Mouse (Mus musculus) heart, postnatal 10 days (tissue): Measurements from ENCODE around the gene Golga5. TPM values are rescaled to one million over a fixed set of nuclear protein-coding genes. Genes with fewer than 3 reads are reported as not detected.
A peak's percentile ranks its signal among the peaks of the same experiment; 100 is the strongest.
"Not testable (repeated sequence)": the region's sequence is repeated elsewhere in the genome, so short reads cannot be mapped to it uniquely, and the experiment has no call there.

Source experiments
- DNase-seq, 2 experiments: peaks; one replicate each; pipeline ENCODE4 v3.0.0; 2021
- intact Hi-C: fragments of 180-260 bp; cut with DNase I; formaldehyde crosslinking; loops from one replicate; pipeline ENCODE4 v1.15.1; 2025
- total RNA-seq, 2 experiments: library from RNA; stranded (reverse); gene quantifications; 2 replicates each; pipeline ENCODE4 v1.2.3; 2021

The Golga5 gene
- total RNA-seq, 2 experiments from 2014 or later, result 24.5 to 25.9 TPM

GRCm38 (mm10) chr12:102443676-102444075 is 25.3 kb upstream of the Golga5 start:
- intact Hi-C loops, result no loop called here
- DNase-seq, result no peak

GRCm38 (mm10) chr12:102445436-102445835 is 23.5 kb upstream of the Golga5 start:
- intact Hi-C loops, result no loop called here
- peak in 1 of 2 experiments; percentile 31 for DNase-seq

GRCm38 (mm10) chr12:102450437-102450836 is 18.5 kb upstream of the Golga5 start:
- DNase-seq, result peak; percentile 54
- intact Hi-C loops, result loop anchor here (5.0 kb wide), 1 partner anchor 33 kb away; no protein-coding TSS in a partner anchor

GRCm38 (mm10) chr12:102451126-102451851 is 17.6 kb upstream of the Golga5 start:
- intact Hi-C loops, result loop anchor here (5.0 kb wide), 1 partner anchor 34 kb away; no protein-coding TSS in a partner anchor
- peak; percentile 21 to 34 for DNase-seq

GRCm38 (mm10) chr12:102453581-102453980 is 15.4 kb upstream of the Golga5 start:
- intact Hi-C loops, result loop anchor here (5.0 kb wide), 1 partner anchor 36 kb away; no protein-coding TSS in a partner anchor
- peak; percentile 54 to 64 for DNase-seq

- intact Hi-C loops, result no loop called here
- DNase-seq, result no peak
These were observed 12.3 kb upstream of the Golga5 start for GRCm38 (mm10) chr12:102456467-102457193.

GRCm38 (mm10) chr12:102460014-102460413 is 8.9 kb upstream of the Golga5 start:
- no peak for DNase-seq
- intact Hi-C loops, result loop anchor here (5.0 kb wide), 1 partner anchor 478 kb away; no protein-coding TSS in a partner anchor

- intact Hi-C loops, result loop anchor here (1.0 to 5.0 kb wide), 2 partner anchors 69 to 479 kb away; no protein-coding TSS in a partner anchor
- peak; percentile 22 to 49 for DNase-seq
These were observed 7.8 kb upstream of the Golga5 start for GRCm38 (mm10) chr12:102461177-102461576.

GRCm38 (mm10) chr12:102464650-102465049 is 4.3 kb upstream of the Golga5 start:
- intact Hi-C loops, result loop anchor here (5.0 kb wide), 2 partner anchors 212 to 482 kb away; no protein-coding TSS in a partner anchor

GRCm38 (mm10) chr12:102468136-102468535 is 799 bp upstream of the Golga5 start:
- intact Hi-C loops, result loop anchor here (5.0 kb wide), 1 partner anchor 216 kb away; no protein-coding TSS in a partner anchor
- DNase-seq, result no peak

More at GRCm38 (mm10) chr12:102464650-102465049, 4.3 kb upstream of the Golga5 start:
- no peak for DNase-seq

GRCm38 (mm10) chr12:102474411-102474810 is 5.5 kb downstream of the Golga5 start:
- DNase-seq, result no peak
- intact Hi-C loops, result no loop called here

GRCm38 (mm10) chr12:102480481-102480880 is 11.5 kb downstream of the Golga5 start:
- DNase-seq, result no peak
- intact Hi-C loops, result no loop called here

GRCm38 (mm10) chr12:102484946-102485345 is 16.0 kb downstream of the Golga5 start:
- intact Hi-C loops, result no loop called here
- DNase-seq, result no peak

- DNase-seq, result no peak
- intact Hi-C loops, result no loop called here
These were observed 23.0 kb downstream of the Golga5 start for GRCm38 (mm10) chr12:102491911-102492310.

- intact Hi-C loops, result loop anchor here (5.0 kb wide), 1 partner anchor 212 kb away; no protein-coding TSS in a partner anchor
- not testable (repeated sequence) for DNase-seq
These were observed 26.8 kb downstream of the Golga5 start for GRCm38 (mm10) chr12:102495754-102496153.

- DNase-seq, result no peak
- intact Hi-C loops, result loop anchor here (5.0 kb wide), 1 partner anchor 209 kb away; no protein-coding TSS in a partner anchor
These were observed 29.0 kb downstream of the Golga5 start for GRCm38 (mm10) chr12:102497905-102498304.

- intact Hi-C loops, result loop anchor here (5.0 kb wide), 1 partner anchor 209 kb away; no protein-coding TSS in a partner anchor
- peak; percentile 26 to 44 for DNase-seq
These were observed 29.8 kb downstream of the Golga5 start for GRCm38 (mm10) chr12:102498726-102499125.

GRCm38 (mm10) chr12:102499210-102499609 is 30.3 kb downstream of the Golga5 start:
- DNase-seq, result no peak
- intact Hi-C loops, result loop anchor here (5.0 kb wide), 1 partner anchor 208 kb away; no protein-coding TSS in a partner anchor

- no peak for DNase-seq
- intact Hi-C loops, result loop anchor here (5.0 kb wide), 1 partner anchor 208 kb away; no protein-coding TSS in a partner anchor
These were observed 30.8 kb downstream of the Golga5 start for GRCm38 (mm10) chr12:102499723-102500122.

- intact Hi-C loops, result no loop called here
- DNase-seq, result no peak
These were observed 32.1 kb downstream of the Golga5 start for GRCm38 (mm10) chr12:102501038-102501437.
